Mouse (Mus musculus): ENCODE results near the gene Wasf1. TPM values are rescaled to one million over a fixed set of nuclear protein-coding genes. Genes with fewer than 3 reads are reported as not detected.

Gene Wasf1
- total RNA-seq, 2 experiments from 2014 or later, result 5.5 to 6.7 TPM

DNA sequence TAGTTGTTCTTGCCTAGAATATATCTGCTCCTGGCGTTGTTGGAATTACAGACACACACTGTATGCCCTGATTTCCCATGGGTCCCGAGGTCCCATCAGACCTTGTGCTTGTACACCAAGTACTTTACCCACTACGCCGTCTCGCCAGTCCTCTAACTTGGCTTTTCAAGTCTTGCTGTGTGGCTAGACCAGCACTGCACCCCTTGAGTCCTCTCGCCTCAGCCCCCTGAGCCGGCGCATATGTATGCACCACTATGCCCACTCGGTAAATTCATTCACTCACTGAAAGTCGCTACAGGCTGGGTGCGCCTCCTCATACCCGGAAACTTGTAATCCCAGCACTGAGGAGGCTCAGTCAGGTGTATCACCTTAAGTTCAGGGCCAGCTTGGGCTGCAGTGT lies 12.5 kb downstream of the Wasf1 start:
- DNase-seq, result no peak

- DNase-seq, result no peak
Measured at GRCm38 (mm10) chr10:40896656-40897055, 13.4 kb downstream of the Wasf1 start.

- no peak for DNase-seq
Measured at GRCm38 (mm10) chr10:40901786-40902185, 18.5 kb downstream of the Wasf1 start.

- no peak for DNase-seq
Measured at GRCm38 (mm10) chr10:40906131-40906530, 22.9 kb downstream of the Wasf1 start.

DNA sequence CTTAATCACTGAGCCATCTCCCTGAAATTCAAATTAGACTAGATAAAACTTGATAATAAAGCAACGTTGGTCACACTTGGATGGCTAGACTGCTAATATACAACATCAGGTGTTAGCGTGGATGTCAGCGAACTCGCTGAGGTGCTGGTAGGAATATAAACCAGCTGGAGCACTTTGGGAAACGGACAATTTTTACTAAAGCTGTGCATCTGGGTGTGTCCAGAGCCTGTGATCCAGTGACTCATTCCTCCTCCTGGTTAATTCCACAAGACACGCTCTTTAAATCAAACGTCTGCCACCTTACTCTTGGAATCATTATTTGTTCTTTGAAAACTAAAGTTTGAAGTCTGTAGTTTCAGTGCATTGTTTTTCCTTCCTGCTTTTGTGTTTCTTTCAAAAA lies 23.5 kb downstream of the Wasf1 start:
- DNase-seq, result no peak

DNA sequence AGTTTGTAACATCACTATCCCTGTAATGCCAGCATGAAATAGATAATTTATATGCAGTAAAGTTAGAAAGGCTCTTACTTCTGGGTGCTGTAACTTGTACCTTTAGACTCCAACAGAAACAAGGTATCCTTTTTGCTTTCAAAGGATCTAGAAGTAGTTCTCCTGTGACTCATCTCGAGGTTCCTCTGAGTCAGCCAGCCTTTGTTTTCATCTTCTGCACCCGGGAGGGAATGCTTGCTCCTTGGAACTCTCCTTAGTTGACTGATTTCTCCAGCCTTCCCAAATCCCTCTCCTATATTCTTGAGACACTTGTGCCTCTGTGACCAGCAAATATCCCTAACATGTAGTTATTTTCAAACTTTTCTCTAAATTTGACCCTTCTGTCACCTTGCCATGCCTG lies 25.3 kb downstream of the Wasf1 start:
- no peak for DNase-seq

- DNase-seq, result no peak
Measured at GRCm38 (mm10) chr10:40910811-40911210, 27.5 kb downstream of the Wasf1 start.

DNA sequence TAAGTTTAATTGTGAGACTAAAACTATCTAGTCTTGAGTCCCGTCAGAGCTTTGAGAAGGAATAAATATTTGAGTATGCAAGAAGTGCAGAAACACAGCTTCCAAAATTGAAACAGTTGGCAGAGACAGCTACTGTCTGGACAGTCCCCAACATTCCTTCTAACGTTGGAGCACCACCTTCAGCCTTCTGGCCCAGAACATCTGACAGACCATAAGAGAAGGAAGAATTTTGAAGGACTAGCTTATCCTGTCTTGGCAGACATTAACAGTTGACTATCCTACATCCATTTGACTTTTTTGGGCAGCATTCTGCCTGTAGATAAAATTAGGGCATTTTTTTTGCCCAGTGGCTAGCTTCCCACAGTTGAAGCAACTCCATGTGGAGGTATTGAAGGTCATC lies 32.0 kb downstream of the Wasf1 start:
- DNase-seq, result no peak

- no peak for DNase-seq
Measured at GRCm38 (mm10) chr10:40918669-40919440, 35.6 kb downstream of the Wasf1 start.

GRCm38 (mm10) chr10:40919464-40919863 lies 36.2 kb downstream of the Wasf1 start:
- no peak for DNase-seq

DNA sequence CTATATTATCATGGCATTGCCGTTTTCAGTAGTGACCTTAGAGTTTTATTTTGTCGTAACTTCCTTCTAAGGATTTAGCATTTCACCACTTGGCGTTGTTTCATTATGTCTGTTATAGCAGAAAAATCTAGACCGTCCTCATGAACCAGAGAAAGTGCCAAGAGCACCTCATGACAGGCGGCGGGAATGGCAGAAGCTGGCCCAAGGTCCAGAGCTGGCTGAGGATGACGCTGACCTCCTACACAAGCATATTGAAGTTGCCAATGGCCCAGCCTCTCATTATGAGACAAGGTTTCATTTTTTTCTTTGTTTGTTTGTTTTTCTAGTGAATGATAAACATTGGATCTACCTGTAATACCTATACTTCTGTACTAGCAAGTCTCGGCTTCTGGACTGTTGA lies 49.7 kb downstream of the Wasf1 start:
- DNase-seq, result no peak

GRCm38 (mm10) chr10:40936160-40936726 lies 53.0 kb downstream of the Wasf1 start:
- DNase-seq, result no peak

- no peak for DNase-seq
Measured at GRCm38 (mm10) chr10:40937569-40937968, 54.3 kb downstream of the Wasf1 start.

DNA sequence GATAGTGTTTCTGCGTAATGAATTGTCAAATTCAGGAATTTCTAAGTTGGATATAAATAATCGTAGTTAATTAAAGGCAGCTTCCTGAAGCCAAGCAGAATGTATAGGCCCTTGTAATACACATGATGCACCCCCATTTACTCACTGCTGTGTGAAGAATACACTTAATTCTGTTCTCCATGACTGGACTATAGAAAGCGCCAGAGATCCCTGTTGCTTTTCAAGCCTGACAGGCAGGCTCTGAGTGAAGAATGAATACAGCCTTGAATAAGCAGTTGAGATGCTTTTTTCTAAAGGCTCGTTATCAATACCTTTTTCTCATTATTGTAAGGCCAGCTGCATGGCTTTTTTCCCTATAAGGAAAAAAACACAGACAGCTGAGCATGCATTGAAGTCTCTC lies 59.4 kb downstream of the Wasf1 start:
- no peak for DNase-seq

DNA sequence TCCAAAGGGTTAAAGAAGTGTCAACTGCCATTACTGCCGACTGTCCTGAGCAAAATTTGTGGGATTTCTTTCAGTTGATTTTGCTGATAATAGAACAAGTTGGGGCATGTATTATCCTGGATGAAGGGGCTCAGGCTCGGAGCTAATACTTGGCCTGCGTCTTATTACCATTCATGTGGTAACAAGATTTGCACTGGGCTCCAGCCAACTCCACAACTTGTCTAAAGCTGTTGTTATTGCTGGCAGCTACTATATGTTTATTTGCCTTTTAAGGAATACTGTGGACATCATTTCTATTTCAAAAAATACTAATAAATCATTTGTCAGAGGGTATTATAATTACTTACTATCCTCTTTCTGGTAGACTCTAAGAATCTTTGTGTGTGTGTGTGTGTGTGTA lies 66.9 kb downstream of the Wasf1 start:
- DNase-seq, result no peak

DNA sequence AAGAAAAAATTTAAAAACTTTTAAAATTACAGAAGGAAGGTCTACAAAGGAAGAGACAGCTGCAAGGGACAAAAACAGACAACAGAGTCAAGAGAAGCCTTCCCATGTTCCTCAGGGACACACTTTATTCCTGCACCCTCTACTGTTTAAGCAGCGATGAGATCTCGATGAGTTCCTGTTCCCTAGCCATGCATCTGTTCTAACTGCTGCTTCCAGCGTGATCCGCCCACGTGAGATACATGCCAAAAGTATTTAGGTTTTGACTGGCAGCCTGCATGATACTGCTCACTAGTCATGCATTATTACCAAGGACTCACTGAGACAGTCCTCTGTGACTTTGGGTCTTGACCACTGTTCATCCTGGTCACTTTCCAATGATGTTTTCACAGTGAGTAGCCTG lies 72.9 kb downstream of the Wasf1 start:
- DNase-seq, result no peak

DNA sequence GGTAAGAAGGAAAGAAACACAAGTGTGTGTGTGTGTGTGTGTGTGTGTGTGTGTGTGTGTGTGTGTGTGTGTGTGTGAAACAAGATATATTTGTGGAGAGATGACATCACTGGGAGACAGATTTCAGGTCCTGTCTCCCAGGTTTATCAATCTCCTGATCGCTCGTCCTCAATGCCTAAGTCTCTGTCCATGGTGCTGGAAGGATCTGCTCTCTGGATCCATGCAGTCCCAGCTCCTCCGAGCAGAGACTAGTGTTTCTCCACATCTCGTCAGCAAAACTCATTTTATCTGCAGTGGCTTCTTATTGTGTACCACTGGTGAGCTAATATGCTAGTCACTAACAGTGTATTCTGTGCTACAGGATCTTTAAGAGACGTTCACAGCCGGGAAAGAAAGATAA lies 78.1 kb downstream of the Wasf1 start:
- DNase-seq, result peak; percentile 57

- no peak for DNase-seq
Measured at GRCm38 (mm10) chr10:40962008-40962407, 78.7 kb downstream of the Wasf1 start.

DNA sequence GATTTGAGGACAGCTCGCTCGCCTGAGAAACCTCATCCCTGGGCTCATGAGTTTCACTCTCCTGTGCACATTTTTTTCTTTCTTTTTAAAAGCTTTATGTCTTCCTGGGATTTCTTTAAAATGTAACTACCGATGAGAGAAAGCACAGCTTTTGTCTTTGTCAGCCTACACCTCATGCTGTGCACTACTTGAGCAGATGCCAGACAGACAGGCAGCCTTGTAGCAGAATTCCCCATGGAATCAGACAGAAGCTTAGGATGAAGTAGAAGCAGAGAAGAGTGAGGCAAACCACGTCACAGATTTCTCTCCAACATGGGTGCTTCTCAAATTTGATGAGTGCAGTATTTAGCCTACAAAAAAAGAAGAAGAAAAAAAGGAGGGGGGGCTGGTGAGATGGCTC lies 81.3 kb downstream of the Wasf1 start:
- no peak for DNase-seq

- DNase-seq, result no peak
Measured at GRCm38 (mm10) chr10:40968551-40968950, 85.3 kb downstream of the Wasf1 start.

- peak; percentile 9 for DNase-seq
Measured at GRCm38 (mm10) chr10:40969372-40970033, 86.2 kb downstream of the Wasf1 start.

- DNase-seq, result no peak
Measured at GRCm38 (mm10) chr10:40970601-40971245, 87.4 kb downstream of the Wasf1 start.

GRCm38 (mm10) chr10:40971256-40971655 lies 88.0 kb downstream of the Wasf1 start:
- DNase-seq, result no peak
